Mouse (Mus musculus) G1E (cell line): ENCODE measurements at regions not wholly inside any gene's neighbourhood (a gene's known extent, or its start where the extent isn't known, plus 50 kb on each side); places are given as distances from the start of the nearest gene placed in this dataset.

ENCODE experiments used
- CTCF ChIP-seq: IDR thresholded peaks from 2 replicates; pipeline ENCODE4 v1.5.1; 2012; ENCODE audit warnings: low read depth, low read length, inconsistent platforms, mixed read lengths
- GATA1 ChIP-seq: IDR thresholded peaks from 2 replicates; pipeline ENCODE4 v1.6.1; 2012; ENCODE audit warnings: borderline replicate concordance, low read length, inconsistent platforms, mixed read lengths
- TAL1 ChIP-seq: conservative IDR thresholded peaks from 2 replicates; pipeline ENCODE4 v1.6.1; 2012; ENCODE audit warnings: low read depth, low read length, inconsistent platforms, mixed read lengths

- TF ChIP-seq TAL1 (no peak), CTCF (no peak), GATA1 (no peak)
Observed at GRCm38 (mm10) chr14:47833696-47834095, 185.4 kb downstream of the Ktn1 start.
